Mouse (Mus musculus): ENCODE measurements around the gene Ern2.

DNA sequence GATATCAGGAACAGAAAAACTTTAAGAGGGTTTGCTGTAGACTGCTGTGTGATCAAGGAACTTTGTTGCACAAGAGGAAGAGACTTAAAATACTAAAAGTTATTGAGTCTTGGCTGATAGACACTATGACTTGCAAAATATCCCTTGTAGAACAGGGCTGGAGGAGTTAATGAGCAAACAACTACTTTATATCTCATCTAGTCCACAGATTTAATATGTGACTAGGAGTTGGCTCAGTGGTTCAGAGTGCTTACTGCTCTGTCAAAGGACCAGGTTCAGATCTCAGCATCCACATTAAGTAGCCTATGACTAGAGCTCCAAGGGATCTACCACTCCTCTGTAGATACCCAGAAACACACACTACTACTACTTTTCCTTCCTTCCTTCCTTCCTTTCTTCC is 48.9 kb downstream of the Ern2 start:
- TF ChIP-seq TBP (IDR thresholded peaks at IDR 0.05; ENCODE audit: low read depth, low read length) (no peak), POLR2A (IDR thresholded peaks at IDR 0.05; ENCODE audit: control insufficient read depth in 1 of 2, insufficient read depth in 1 of 2, low read depth in 1 of 2, low read length in 2 of 2, poor library complexity in 1 of 2) (no peak)
